Mouse (Mus musculus) ES-E14 (cell line): ENCODE measurements around the gene Insc.

Experiments
- CHD2 ChIP-seq: IDR thresholded peaks from 2 replicates; pipeline ENCODE4 v1.6.1; 2014; ENCODE audit warnings: mild to moderate bottlenecking, low read depth, low read length, inconsistent platforms
- HCFC1 ChIP-seq: IDR thresholded peaks from 2 replicates; pipeline ENCODE4 v1.6.1; 2012; ENCODE audit warnings: low read length, inconsistent platforms, borderline replicate concordance; ENCODE audit not compliant: insufficient read depth
- MAFK ChIP-seq: IDR thresholded peaks from 2 replicates; pipeline ENCODE4 v1.6.1; 2014; ENCODE audit warnings: mild to moderate bottlenecking, low read depth, low read length, inconsistent platforms; ENCODE audit not compliant: insufficient read depth
- ZC3H11A ChIP-seq: IDR thresholded peaks from 2 replicates; pipeline ENCODE4 v1.6.1; 2012; ENCODE audit warnings: low read depth, mild to moderate bottlenecking, inconsistent platforms, low read length, borderline replicate concordance
- ZNF384 ChIP-seq: IDR thresholded peaks from 2 replicates; pipeline ENCODE4 v1.6.1; 2012; ENCODE audit warnings: low read depth, low read length, inconsistent platforms

GRCm38 (mm10) chr7:114817879-114818278, 74.4 kb downstream of the Insc start:
- TF ChIP-seq HCFC1 (no peak), CHD2 (no peak), ZNF384 (no peak), MAFK (no peak), ZC3H11A (no peak)
